Mouse (Mus musculus): Measurements from ENCODE around the gene Rdh16f2. TPM values are rescaled to one million over a fixed set of nuclear protein-coding genes. Genes with fewer than 3 reads are reported as not detected.
A peak's percentile ranks its signal among the peaks of the same experiment; 100 is the strongest.

The Rdh16f2 gene
- polyA plus RNA-seq, 1 experiment, result not detected

GRCm38 (mm10) chr10:127864931-127865330 is 1.3 kb upstream of the Rdh16f2 start:
- H3K27ac ChIP-seq (ENCODE audit: insufficient read depth, low read length), result no peak overlapping the region
- TF ChIP-seq CTCF (IDR thresholded peaks at IDR 0.05; ENCODE audit: low read depth, low read length), result no peak
- no peak for TF ChIP-seq POLR2A (IDR thresholded peaks at IDR 0.05; ENCODE audit: insufficient read depth, low read length)
- TF ChIP-seq EP300 (IDR thresholded peaks at IDR 0.05; ENCODE audit: insufficient read depth, low read depth, low read length), result no peak
- no peaks in the 10 kb centered on the region; the same call in 1 of the 2 replicates for H3K27me3 ChIP-seq (ENCODE audit: control insufficient read depth, insufficient read depth, low read length, poor library complexity, severe bottlenecking)
- no peak overlapping the region for H3K4me3 ChIP-seq (ENCODE audit: low read depth, low read length)
- H3K36me3 ChIP-seq (ENCODE audit: control insufficient read depth, insufficient read depth, low read length, poor library complexity, severe bottlenecking), result no peaks in the 10 kb centered on the region
- H3K9me3 ChIP-seq (replicated peaks; ENCODE audit: control insufficient read depth, insufficient read depth, low read length, poor library complexity, severe bottlenecking), result no peaks in the 10 kb centered on the region
- H3K4me1 ChIP-seq (ENCODE audit: control insufficient read depth, insufficient read depth, low read length), result no peaks in the 10 kb centered on the region
- H3K9ac ChIP-seq (ENCODE audit: low read depth, poor library complexity, severe bottlenecking), result no peak overlapping the region

DNA sequence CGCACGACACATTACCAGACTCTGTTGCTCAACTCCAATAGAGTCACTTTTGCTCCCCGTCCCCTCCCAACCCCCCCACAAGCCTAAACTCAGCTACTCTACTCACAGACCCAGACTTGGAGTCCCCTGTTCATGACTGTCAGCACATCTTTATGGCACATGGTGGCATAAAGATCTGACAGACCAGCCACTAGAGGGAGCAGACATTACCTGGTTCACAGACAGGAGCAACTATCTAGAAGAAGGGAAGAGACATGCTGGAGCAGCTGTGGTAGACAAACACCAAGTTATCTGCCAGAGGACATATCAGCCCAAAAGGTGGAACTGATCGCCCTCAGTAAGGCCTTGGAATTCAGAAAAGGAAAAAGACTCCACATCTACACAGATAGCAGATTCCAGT is 6.2 kb downstream of the Rdh16f2 start:
- H3K9ac ChIP-seq (ENCODE audit: low read depth, poor library complexity, severe bottlenecking), result no peak overlapping the region
- no peaks in the 10 kb centered on the region for H3K36me3 ChIP-seq (ENCODE audit: control insufficient read depth, insufficient read depth, low read length, poor library complexity, severe bottlenecking)
- H3K9me3 ChIP-seq (replicated peaks; ENCODE audit: control insufficient read depth, insufficient read depth, low read length, poor library complexity, severe bottlenecking), result no peaks in the 10 kb centered on the region
- H3K27ac ChIP-seq (ENCODE audit: insufficient read depth, low read length), result no peak overlapping the region
- H3K4me1 ChIP-seq (ENCODE audit: control insufficient read depth, insufficient read depth, low read length), result peaks cover under 1% of the 10 kb centered on the region
- TF ChIP-seq EP300 (IDR thresholded peaks at IDR 0.05; ENCODE audit: insufficient read depth, low read depth, low read length), result no peak
- peak; percentile 16 for TF ChIP-seq CTCF (IDR thresholded peaks at IDR 0.05; ENCODE audit: low read depth, low read length)
- no peaks in the 10 kb centered on the region for H3K27me3 ChIP-seq (ENCODE audit: control insufficient read depth, insufficient read depth, low read length, poor library complexity, severe bottlenecking)
- H3K4me3 ChIP-seq (ENCODE audit: low read depth, low read length), result no peak overlapping the region

DNA sequence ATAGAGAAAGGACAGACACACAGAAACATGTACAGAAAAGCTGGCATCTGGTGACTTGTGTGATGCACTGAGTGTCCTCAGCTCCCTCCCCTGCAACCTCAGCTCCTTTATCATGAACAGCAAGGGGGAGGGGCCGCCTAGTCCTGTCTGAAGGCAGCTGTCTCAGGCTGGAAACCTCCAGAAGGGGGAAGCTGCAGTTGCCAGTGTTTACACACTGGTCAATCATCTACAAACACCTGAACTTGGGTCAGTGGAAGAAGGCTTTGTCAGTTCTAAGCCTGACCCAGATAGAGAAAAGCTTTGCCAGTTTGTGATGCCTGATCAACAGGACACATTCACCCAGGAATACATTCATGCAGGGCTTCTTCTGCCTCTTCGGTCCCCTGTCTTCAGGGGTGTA is 11.4 kb downstream of the Rdh16f2 start:
- 0 out of 2 replicates have a peak, but pooled peaks have one; percentile 28 for TF ChIP-seq EP300 (IDR thresholded peaks at IDR 0.05; ENCODE audit: insufficient read depth, low read depth, low read length)
- TF ChIP-seq CTCF (IDR thresholded peaks at IDR 0.05; ENCODE audit: low read depth, low read length), result no peak
- H3K27ac ChIP-seq (ENCODE audit: insufficient read depth, low read length), result no peak overlapping the region

GRCm38 (mm10) chr10:127878262-127879057 is 12.2 kb downstream of the Rdh16f2 start:
- no peaks in the 10 kb centered on the region for H3K27me3 ChIP-seq (ENCODE audit: control insufficient read depth, insufficient read depth, low read length, poor library complexity, severe bottlenecking)
- no peak for TF ChIP-seq CTCF (IDR thresholded peaks at IDR 0.05; ENCODE audit: low read depth, low read length)
- TF ChIP-seq EP300 (IDR thresholded peaks at IDR 0.05; ENCODE audit: insufficient read depth, low read depth, low read length), result no peak
- no peaks in the 10 kb centered on the region for H3K36me3 ChIP-seq (ENCODE audit: control insufficient read depth, insufficient read depth, low read length, poor library complexity, severe bottlenecking)
- no peak overlapping the region for H3K27ac ChIP-seq (ENCODE audit: insufficient read depth, low read length)
- H3K4me3 ChIP-seq (ENCODE audit: low read depth, low read length), result peak overlapping the region; percentile 5; the same call in 1 of the 2 replicates
- H3K9ac ChIP-seq (ENCODE audit: low read depth, poor library complexity, severe bottlenecking), result no peak overlapping the region
- H3K9me3 ChIP-seq (replicated peaks; ENCODE audit: control insufficient read depth, insufficient read depth, low read length, poor library complexity, severe bottlenecking), result no peaks in the 10 kb centered on the region
- H3K4me1 ChIP-seq (ENCODE audit: control insufficient read depth, insufficient read depth, low read length), result peaks cover 8% of the 10 kb centered on the region

More for the DNA sequence above, 11.4 kb downstream of the Rdh16f2 start:
- H3K4me3 ChIP-seq (ENCODE audit: low read depth, low read length), result no peak overlapping the region
- H3K9ac ChIP-seq (ENCODE audit: low read depth, poor library complexity, severe bottlenecking), result no peak overlapping the region
- peaks cover 8% of the 10 kb centered on the region for H3K4me1 ChIP-seq (ENCODE audit: control insufficient read depth, insufficient read depth, low read length)
- H3K36me3 ChIP-seq (ENCODE audit: control insufficient read depth, insufficient read depth, low read length, poor library complexity, severe bottlenecking), result no peaks in the 10 kb centered on the region
- H3K27me3 ChIP-seq (ENCODE audit: control insufficient read depth, insufficient read depth, low read length, poor library complexity, severe bottlenecking), result no peaks in the 10 kb centered on the region
- H3K9me3 ChIP-seq (replicated peaks; ENCODE audit: control insufficient read depth, insufficient read depth, low read length, poor library complexity, severe bottlenecking), result no peaks in the 10 kb centered on the region

- Histone ChIP-seq H3K27ac (ENCODE audit: insufficient read depth, low read length) (peak overlapping the region; percentile 18; the same call in 1 of the 2 replicates), H3K9ac (ENCODE audit: low read depth, poor library complexity, severe bottlenecking) (no peak overlapping the region), H3K27me3 (ENCODE audit: control insufficient read depth, insufficient read depth, low read length, poor library complexity, severe bottlenecking) (no peaks in the 10 kb centered on the region), H3K9me3 (replicated peaks; ENCODE audit: control insufficient read depth, insufficient read depth, low read length, poor library complexity, severe bottlenecking) (no peaks in the 10 kb centered on the region), H3K4me1 (ENCODE audit: control insufficient read depth, insufficient read depth, low read length) (peaks cover 8% of the 10 kb centered on the region), H3K4me3 (ENCODE audit: low read depth, low read length) (peak overlapping the region; percentile 70), H3K36me3 (ENCODE audit: control insufficient read depth, insufficient read depth, low read length, poor library complexity, severe bottlenecking) (no peaks in the 10 kb centered on the region)
- TF ChIP-seq CTCF (IDR thresholded peaks at IDR 0.05; ENCODE audit: low read depth, low read length) (no peak), EP300 (IDR thresholded peaks at IDR 0.05; ENCODE audit: insufficient read depth, low read depth, low read length) (peak; percentile 60)
These were observed 12.9 kb downstream of the Rdh16f2 start for GRCm38 (mm10) chr10:127879155-127879688.

GRCm38 (mm10) chr10:127881041-127881440 is 14.8 kb downstream of the Rdh16f2 start:
- Histone ChIP-seq H3K9me3 (replicated peaks; ENCODE audit: control insufficient read depth, insufficient read depth, low read length, poor library complexity, severe bottlenecking) (no peaks in the 10 kb centered on the region), H3K4me3 (ENCODE audit: low read depth, low read length) (no peak overlapping the region), H3K36me3 (ENCODE audit: control insufficient read depth, insufficient read depth, low read length, poor library complexity, severe bottlenecking) (no peaks in the 10 kb centered on the region), H3K27ac (ENCODE audit: insufficient read depth, low read length) (peak overlapping the region; percentile 30; the same call in 1 of the 2 replicates), H3K4me1 (ENCODE audit: control insufficient read depth, insufficient read depth, low read length) (peaks cover 8% of the 10 kb centered on the region), H3K27me3 (ENCODE audit: control insufficient read depth, insufficient read depth, low read length, poor library complexity, severe bottlenecking) (no peaks in the 10 kb centered on the region), H3K9ac (ENCODE audit: low read depth, poor library complexity, severe bottlenecking) (no peak overlapping the region)
- TF ChIP-seq POLR2A (IDR thresholded peaks at IDR 0.05; ENCODE audit: insufficient read depth, low read length), result no peak
- TF ChIP-seq EP300 (IDR thresholded peaks at IDR 0.05; ENCODE audit: insufficient read depth, low read depth, low read length), result no peak
- TF ChIP-seq CTCF (IDR thresholded peaks at IDR 0.05; ENCODE audit: low read depth, low read length), result no peak
